Mouse (Mus musculus): ENCODE results near the gene Ubl4b.

The Ubl4b gene

GRCm38 (mm10) chr3:107516776-107517630 is 37.9 kb downstream of the Ubl4b start:
- no peak for DNase-seq

GRCm38 (mm10) chr3:107515989-107516388 is 38.9 kb downstream of the Ubl4b start:
- no peak for DNase-seq

GRCm38 (mm10) chr3:107511416-107511815 is 43.5 kb downstream of the Ubl4b start:
- no peak for DNase-seq

GRCm38 (mm10) chr3:107508696-107509095 is 46.2 kb downstream of the Ubl4b start:
- no peak for DNase-seq

GRCm38 (mm10) chr3:107507966-107508365 is 46.9 kb downstream of the Ubl4b start:
- DNase-seq: no peak

- no peak for DNase-seq
These were observed 48.3 kb downstream of the Ubl4b start for GRCm38 (mm10) chr3:107506531-107506930.

- DNase-seq: no peak
These were observed 49.2 kb downstream of the Ubl4b start for GRCm38 (mm10) chr3:107505464-107506367.

- no peak for DNase-seq
These were observed 50.3 kb downstream of the Ubl4b start for GRCm38 (mm10) chr3:107504542-107504941.

GRCm38 (mm10) chr3:107503716-107504115 is 51.2 kb downstream of the Ubl4b start:
- DNase-seq: no peak

Data from lung, postnatal 14 days (tissue).